Mouse (Mus musculus) midbrain, embryonic 11.5 days (tissue): ENCODE results near the gene Sema4d. TPM values are rescaled to one million over a fixed set of nuclear protein-coding genes. Genes with fewer than 3 reads are reported as not detected.
A peak's percentile ranks its signal among the peaks of the same experiment; 100 is the strongest.

Experiments
- ATAC-seq: fragments of 200-750 bp; cut with Nextera tagmentation; 2 replicates; pipeline ENCODE4 v1.8.0; 2017; ENCODE audit warnings: moderate TSS enrichment, moderate library complexity; ENCODE audit not compliant: low FRiP score
- DNase-seq: peaks from one replicate; pipeline ENCODE4 v3.0.0; 2015; ENCODE audit warnings: low spot score; ENCODE audit errors: missing footprints
- H3K27ac ChIP-seq: fragments of 300-500 bp; sonication (generic); 2 replicates; pipeline ENCODE4 v1.5.1; 2014; ENCODE audit warnings: low read depth, low read length
- H3K27me3 ChIP-seq: fragments of 300-500 bp; sonication (generic); 2 replicates; pipeline ENCODE4 v1.6.1; 2014; ENCODE audit warnings: mild to moderate bottlenecking, low read length, moderate library complexity, mixed read lengths; ENCODE audit not compliant: control insufficient read depth, insufficient read depth
- H3K36me3 ChIP-seq: fragments of 300-500 bp; sonication (generic); 2 replicates; pipeline ENCODE4 v1.6.1; 2014; ENCODE audit warnings: mild to moderate bottlenecking, low read length, moderate library complexity, mixed read lengths; ENCODE audit not compliant: control insufficient read depth, insufficient read depth
- H3K4me1 ChIP-seq: fragments of 300-500 bp; sonication (generic); 2 replicates; pipeline ENCODE4 v1.6.1; 2014; ENCODE audit warnings: low read length; ENCODE audit not compliant: control insufficient read depth, insufficient read depth
- H3K4me2 ChIP-seq: fragments of 300-500 bp; sonication (generic); 2 replicates; pipeline ENCODE4 v1.6.1; 2014; ENCODE audit warnings: mild to moderate bottlenecking, moderate library complexity
- H3K4me3 ChIP-seq: fragments of 300-500 bp; sonication (generic); 2 replicates; pipeline ENCODE4 v1.5.1; 2014; ENCODE audit warnings: low read depth, low read length
- H3K9ac ChIP-seq: fragments of 300-500 bp; sonication (generic); 2 replicates; pipeline ENCODE4 v1.6.1; 2014; ENCODE audit warnings: low read length
- H3K9me3 ChIP-seq: fragments of 300-500 bp; sonication (generic); 2 replicates; pipeline ENCODE4 v1.6.1; 2016; ENCODE audit warnings: low read length; ENCODE audit not compliant: control insufficient read depth
- WGBS: fragments of 180-500 bp; shearing (Covaris S2); extraction: QIAGEN DNeasy Blood & Tissue Kit; methylation state at CpG from one replicate; pipeline ENCODE4 v1.1.7; 2014; 5-methylcytosine and 5-hydroxymethylcytosine counted together
- polyA plus RNA-seq: library from polyadenylated mRNA; unstranded; fragments of >200 nt; fragmentation: Nextera tagmentation; extraction: Ambion mirVana; gene quantifications from 2 replicates; pipeline ENCODE4 v1.2.1, GENCODE M21; 2014

Sema4d gene
- polyA plus RNA-seq, 1 experiment from 2014 or later, result 4.9 TPM

- Histone ChIP-seq H3K9me3 (no peaks in the 10 kb centered on the region), H3K36me3 (no peaks in the 10 kb centered on the region), H3K4me3 (no peak overlapping the region), H3K4me2 (no peak overlapping the region), H3K27me3 (no peaks in the 10 kb centered on the region), H3K27ac (no peak overlapping the region), H3K9ac (no peak overlapping the region), H3K4me1 (no peaks in the 10 kb centered on the region)
- WGBS, result 74% methylated on average over 9 of the region's 9 CpGs
- ATAC-seq, result no peak
- DNase-seq, result no peak
Observed at GRCm38 (mm10) chr13:51800921-51801320, 7.4 kb upstream of the Sema4d start.

GRCm38 (mm10) chr13:51799735-51800522, 6.4 kb upstream of the Sema4d start:
- no peak overlapping the region for H3K9ac ChIP-seq
- ATAC-seq, result no peak
- no peak overlapping the region for H3K4me3 ChIP-seq
- no peaks in the 10 kb centered on the region for H3K36me3 ChIP-seq
- no peaks in the 10 kb centered on the region for H3K9me3 ChIP-seq
- H3K4me2 ChIP-seq, result no peak overlapping the region
- no peak overlapping the region for H3K27ac ChIP-seq
- DNase-seq, result no peak
- no peaks in the 10 kb centered on the region for H3K4me1 ChIP-seq
- no peaks in the 10 kb centered on the region for H3K27me3 ChIP-seq
- 88% methylated on average over 16 of the region's 16 CpGs for WGBS

GRCm38 (mm10) chr13:51797899-51798746, 4.6 kb upstream of the Sema4d start:
- no peak for DNase-seq
- no peak overlapping the region for H3K4me2 ChIP-seq
- no peak for ATAC-seq
- H3K4me1 ChIP-seq, result 0 out of 2 replicates have a peak, but pooled peaks cover 2% of the 10 kb centered on the region
- H3K4me3 ChIP-seq, result no peak overlapping the region
- no peak overlapping the region for H3K9ac ChIP-seq
- no peak overlapping the region for H3K27ac ChIP-seq
- 62% methylated on average over 8 of the region's 8 CpGs for WGBS
- H3K36me3 ChIP-seq, result no peaks in the 10 kb centered on the region
- no peaks in the 10 kb centered on the region for H3K27me3 ChIP-seq
- no peaks in the 10 kb centered on the region for H3K9me3 ChIP-seq

GRCm38 (mm10) chr13:51793948-51794347, 401 bp upstream of the Sema4d start:
- Histone ChIP-seq H3K9ac (no peak overlapping the region; the same call in 1 of the 2 replicates), H3K27me3 (peaks cover 14% of the 10 kb centered on the region), H3K27ac (no peak overlapping the region)

GRCm38 (mm10) chr13:51792729-51793424, 670 bp downstream of the Sema4d start:
- 2% methylated on average over 43 of the region's 43 CpGs for WGBS
- peak overlapping the region; percentile 80 for H3K9ac ChIP-seq
- H3K4me3 ChIP-seq, result peak overlapping the region; percentile 80
- no peaks in the 10 kb centered on the region for H3K36me3 ChIP-seq
- peaks cover 14% of the 10 kb centered on the region for H3K27me3 ChIP-seq
- peak; percentile 69 for ATAC-seq
- no peaks in the 10 kb centered on the region for H3K9me3 ChIP-seq
- peaks cover 15% of the 10 kb centered on the region for H3K4me1 ChIP-seq
- DNase-seq, result peak; percentile 95
- peak overlapping the region; percentile 100 for H3K4me2 ChIP-seq
- no peak overlapping the region for H3K27ac ChIP-seq

More at GRCm38 (mm10) chr13:51793948-51794347, 401 bp upstream of the Sema4d start:
- H3K36me3 ChIP-seq, result no peaks in the 10 kb centered on the region
- peaks cover 15% of the 10 kb centered on the region for H3K4me1 ChIP-seq
- H3K9me3 ChIP-seq, result no peaks in the 10 kb centered on the region
- ATAC-seq, result peak; percentile 41; the same call in 1 of the 2 replicates
- DNase-seq, result no peak
- H3K4me3 ChIP-seq, result peak overlapping the region; percentile 80
- 33% methylated on average over 5 of the region's 7 CpGs for WGBS
- H3K4me2 ChIP-seq, result peak overlapping the region; percentile 100

- Histone ChIP-seq H3K9me3 (no peaks in the 10 kb centered on the region), H3K4me2 (peak overlapping the region; percentile 100), H3K27me3 (peaks cover 14% of the 10 kb centered on the region), H3K36me3 (no peaks in the 10 kb centered on the region), H3K27ac (no peak overlapping the region), H3K9ac (peak overlapping the region; percentile 80), H3K4me1 (peaks cover 15% of the 10 kb centered on the region), H3K4me3 (peak overlapping the region; percentile 80; the same call in 1 of the 2 replicates)
- WGBS, result 35% methylated on average over 11 of the region's 11 CpGs
- DNase-seq, result peak; percentile 91
- no peak for ATAC-seq
Observed at GRCm38 (mm10) chr13:51792135-51792573, 1.4 kb downstream of the Sema4d start.

- H3K36me3 ChIP-seq, result no peaks in the 10 kb centered on the region
- 72% methylated on average over 3 of the region's 3 CpGs for WGBS
- ATAC-seq (0 out of 2 replicates have a peak, but pooled peaks have one; percentile 4), DNase-seq (no peak)
- H3K27me3 ChIP-seq, result peaks cover 14% of the 10 kb centered on the region
- no peaks in the 10 kb centered on the region for H3K9me3 ChIP-seq
- H3K4me1 ChIP-seq, result peaks cover 15% of the 10 kb centered on the region
- H3K27ac ChIP-seq, result no peak overlapping the region
- H3K9ac ChIP-seq, result no peak overlapping the region
- no peak overlapping the region for H3K4me3 ChIP-seq
- H3K4me2 ChIP-seq, result no peak overlapping the region
Observed at GRCm38 (mm10) chr13:51791604-51792003, 1.9 kb downstream of the Sema4d start.

- ATAC-seq, result no peak
- H3K9ac ChIP-seq, result no peak overlapping the region
- no peak overlapping the region for H3K4me3 ChIP-seq
- WGBS, result 79% methylated on average over 5 of the region's 5 CpGs
- peaks cover 14% of the 10 kb centered on the region for H3K27me3 ChIP-seq
- H3K4me1 ChIP-seq, result peaks cover 15% of the 10 kb centered on the region
- no peak overlapping the region for H3K4me2 ChIP-seq
- peak; percentile 80 for DNase-seq
- no peaks in the 10 kb centered on the region for H3K36me3 ChIP-seq
- no peaks in the 10 kb centered on the region for H3K9me3 ChIP-seq
- no peak overlapping the region for H3K27ac ChIP-seq
Observed at GRCm38 (mm10) chr13:51790793-51791192, 2.8 kb downstream of the Sema4d start.
